Mouse (Mus musculus): ENCODE measurements at regions not wholly inside any gene's neighbourhood (a gene's known extent, or its start where the extent isn't known, plus 50 kb on each side); places are given as distances from the start of the nearest gene placed in this dataset.

GRCm38 (mm10) chr4:82123101-82123500 is 582.4 kb downstream of the Nfib start:
- Histone ChIP-seq H3K4me1 (no peaks in the 10 kb centered on the region), H3K9me3 (no peaks in the 10 kb centered on the region), H3K4me3 (no peak overlapping the region), H3K4me2 (no peak overlapping the region), H3K27me3 (replicated peaks) (no peaks in the 10 kb centered on the region), H3K36me3 (replicated peaks) (no peaks in the 10 kb centered on the region), H3K27ac (no peak overlapping the region), H3K9ac (no peak overlapping the region)
- ATAC-seq (replicated peaks): no peak
- 90% methylated on average over 1 of the region's 1 CpGs for WGBS

GRCm38 (mm10) chr4:82120796-82121195 is 584.8 kb downstream of the Nfib start:
- 68% methylated on average over 4 of the region's 4 CpGs for WGBS
- H3K4me3 ChIP-seq: no peak overlapping the region
- H3K4me2 ChIP-seq: no peak overlapping the region
- H3K36me3 ChIP-seq (replicated peaks): no peaks in the 10 kb centered on the region
- no peaks in the 10 kb centered on the region for H3K9me3 ChIP-seq
- H3K27me3 ChIP-seq (replicated peaks): no peaks in the 10 kb centered on the region
- H3K27ac ChIP-seq: no peak overlapping the region
- no peaks in the 10 kb centered on the region for H3K4me1 ChIP-seq
- no peak overlapping the region for H3K9ac ChIP-seq
- ATAC-seq (replicated peaks): no peak

- Histone ChIP-seq H3K4me2 (no peak overlapping the region), H3K9me3 (no peaks in the 10 kb centered on the region), H3K27ac (no peak overlapping the region), H3K4me1 (no peaks in the 10 kb centered on the region), H3K27me3 (replicated peaks) (no peaks in the 10 kb centered on the region), H3K4me3 (no peak overlapping the region), H3K36me3 (replicated peaks) (no peaks in the 10 kb centered on the region), H3K9ac (no peak overlapping the region)
- 59% methylated on average over 1 of the region's 1 CpGs for WGBS
- no peak for ATAC-seq (replicated peaks)
Measured at GRCm38 (mm10) chr4:82120326-82120725, 585.2 kb downstream of the Nfib start.

- no peaks in the 10 kb centered on the region for H3K4me1 ChIP-seq
- ATAC-seq (replicated peaks): no peak
Measured at GRCm38 (mm10) chr4:82101837-82102236, 603.7 kb downstream of the Nfib start.

GRCm38 (mm10) chr4:82099970-82100368 is 605.6 kb downstream of the Nfib start:
- Histone ChIP-seq H3K27ac (no peak overlapping the region), H3K9ac (no peak overlapping the region), H3K4me1 (no peaks in the 10 kb centered on the region), H3K4me2 (no peak overlapping the region), H3K9me3 (no peaks in the 10 kb centered on the region), H3K4me3 (no peak overlapping the region), H3K36me3 (replicated peaks) (no peaks in the 10 kb centered on the region), H3K27me3 (replicated peaks) (no peaks in the 10 kb centered on the region)
- 58% methylated on average over 6 of the region's 6 CpGs for WGBS
- no peak for ATAC-seq (replicated peaks)

More at GRCm38 (mm10) chr4:82101837-82102236, 603.7 kb downstream of the Nfib start:
- no peak overlapping the region for H3K27ac ChIP-seq
- H3K9ac ChIP-seq: no peak overlapping the region
- no peak overlapping the region for H3K4me2 ChIP-seq
- 82% methylated on average over 1 of the region's 1 CpGs for WGBS
- no peak overlapping the region for H3K4me3 ChIP-seq
- no peaks in the 10 kb centered on the region for H3K36me3 ChIP-seq (replicated peaks)
- H3K27me3 ChIP-seq (replicated peaks): no peaks in the 10 kb centered on the region
- H3K9me3 ChIP-seq: no peaks in the 10 kb centered on the region

- ATAC-seq (replicated peaks): no peak
- Histone ChIP-seq H3K27me3 (replicated peaks) (no peaks in the 10 kb centered on the region), H3K4me2 (no peak overlapping the region), H3K36me3 (replicated peaks) (no peaks in the 10 kb centered on the region), H3K4me1 (no peaks in the 10 kb centered on the region), H3K9me3 (no peaks in the 10 kb centered on the region), H3K9ac (no peak overlapping the region), H3K27ac (no peak overlapping the region), H3K4me3 (no peak overlapping the region)
- WGBS: 74% methylated on average over 13 of the region's 13 CpGs
Measured at GRCm38 (mm10) chr4:82098986-82099969, 606.3 kb downstream of the Nfib start.

- no peak overlapping the region for H3K9ac ChIP-seq
- no peak for ATAC-seq (replicated peaks)
- H3K4me2 ChIP-seq: no peak overlapping the region
- no peak overlapping the region for H3K27ac ChIP-seq
- no peaks in the 10 kb centered on the region for H3K4me1 ChIP-seq
- H3K4me3 ChIP-seq: no peak overlapping the region
- no peaks in the 10 kb centered on the region for H3K36me3 ChIP-seq (replicated peaks)
- WGBS: 74% methylated on average over 5 of the region's 5 CpGs
- H3K9me3 ChIP-seq: no peaks in the 10 kb centered on the region
- no peaks in the 10 kb centered on the region for H3K27me3 ChIP-seq (replicated peaks)
Measured at GRCm38 (mm10) chr4:82092296-82093230, 613.0 kb downstream of the Nfib start.

- Histone ChIP-seq H3K9ac (no peak overlapping the region), H3K9me3 (no peaks in the 10 kb centered on the region), H3K4me2 (no peak overlapping the region), H3K4me1 (no peaks in the 10 kb centered on the region), H3K27ac (no peak overlapping the region), H3K27me3 (replicated peaks) (no peaks in the 10 kb centered on the region), H3K4me3 (no peak overlapping the region), H3K36me3 (replicated peaks) (no peaks in the 10 kb centered on the region)
- ATAC-seq (replicated peaks): no peak
- WGBS: 97% methylated on average over 5 of the region's 5 CpGs
Measured at GRCm38 (mm10) chr4:82089657-82090056, 615.9 kb downstream of the Nfib start.

GRCm38 (mm10) chr4:82083519-82083918 is 622.0 kb downstream of the Nfib start:
- Histone ChIP-seq H3K4me3 (no peak overlapping the region), H3K9ac (no peak overlapping the region), H3K4me2 (no peak overlapping the region), H3K27ac (no peak overlapping the region), H3K36me3 (replicated peaks) (no peaks in the 10 kb centered on the region), H3K9me3 (no peaks in the 10 kb centered on the region), H3K27me3 (replicated peaks) (no peaks in the 10 kb centered on the region), H3K4me1 (no peaks in the 10 kb centered on the region)
- ATAC-seq (replicated peaks): no peak
- WGBS: 94% methylated on average over 2 of the region's 2 CpGs

- H3K27me3 ChIP-seq (replicated peaks): no peaks in the 10 kb centered on the region
- no peaks in the 10 kb centered on the region for H3K4me1 ChIP-seq
- H3K36me3 ChIP-seq (replicated peaks): no peaks in the 10 kb centered on the region
- no peak overlapping the region for H3K27ac ChIP-seq
- ATAC-seq (replicated peaks): no peak
- H3K4me2 ChIP-seq: no peak overlapping the region
- WGBS: 79% methylated on average over 3 of the region's 3 CpGs
- H3K4me3 ChIP-seq: no peak overlapping the region
- no peaks in the 10 kb centered on the region for H3K9me3 ChIP-seq
- no peak overlapping the region for H3K9ac ChIP-seq
Measured at GRCm38 (mm10) chr4:82068050-82068449, 625.4 kb upstream of the Mpdz start.

- no peaks in the 10 kb centered on the region for H3K27me3 ChIP-seq (replicated peaks)
- no peaks in the 10 kb centered on the region for H3K4me1 ChIP-seq
- no peaks in the 10 kb centered on the region for H3K9me3 ChIP-seq
- WGBS: 85% methylated on average over 14 of the region's 14 CpGs
- H3K9ac ChIP-seq: no peak overlapping the region
- ATAC-seq (replicated peaks): no peak
- H3K4me2 ChIP-seq: no peak overlapping the region
- H3K4me3 ChIP-seq: no peak overlapping the region
- H3K36me3 ChIP-seq (replicated peaks): no peaks in the 10 kb centered on the region
- H3K27ac ChIP-seq: no peak overlapping the region
Measured at GRCm38 (mm10) chr4:82065641-82066358, 623.2 kb upstream of the Mpdz start.

- Histone ChIP-seq H3K27me3 (replicated peaks) (no peaks in the 10 kb centered on the region), H3K27ac (no peak overlapping the region), H3K4me1 (no peaks in the 10 kb centered on the region), H3K9me3 (no peaks in the 10 kb centered on the region), H3K4me3 (no peak overlapping the region), H3K36me3 (replicated peaks) (no peaks in the 10 kb centered on the region), H3K9ac (no peak overlapping the region), H3K4me2 (no peak overlapping the region)
- no peak for ATAC-seq (replicated peaks)
- WGBS: 80% methylated on average over 5 of the region's 5 CpGs
Measured at GRCm38 (mm10) chr4:82062726-82063125, 620.1 kb upstream of the Mpdz start.

Data from midbrain, embryonic 15.5 days (tissue).